Mouse (Mus musculus) neutrophil, adult 5-6 weeks (primary cell): ENCODE data around the gene Tspan4. TPM values are rescaled to one million over a fixed set of nuclear protein-coding genes. Genes with fewer than 3 reads are reported as not detected.
"Not testable (repeated sequence)": the region's sequence is repeated elsewhere in the genome, so short reads cannot be mapped to it uniquely, and the experiment has no call there.

Experiments used
- ATAC-seq: fragments of 151-379, 151-347 bp; 2 replicates; pipeline ENCODE4 v1.8.0; 2017; ENCODE audit warnings: mild to moderate bottlenecking, moderate TSS enrichment; ENCODE audit not compliant: insufficient number of reproducible peaks, poor library complexity, low FRiP score, severe bottlenecking; ENCODE audit errors: extremely low read depth
- total RNA-seq: library from RNA; stranded (forward); fragments of 200-1000 nt; gene quantifications from 2 replicates; pipeline ENCODE4 v1.2.3, GENCODE M21; 2017

Tspan4 gene
- total RNA-seq, 1 experiment from 2014 or later: not detected

DNA sequence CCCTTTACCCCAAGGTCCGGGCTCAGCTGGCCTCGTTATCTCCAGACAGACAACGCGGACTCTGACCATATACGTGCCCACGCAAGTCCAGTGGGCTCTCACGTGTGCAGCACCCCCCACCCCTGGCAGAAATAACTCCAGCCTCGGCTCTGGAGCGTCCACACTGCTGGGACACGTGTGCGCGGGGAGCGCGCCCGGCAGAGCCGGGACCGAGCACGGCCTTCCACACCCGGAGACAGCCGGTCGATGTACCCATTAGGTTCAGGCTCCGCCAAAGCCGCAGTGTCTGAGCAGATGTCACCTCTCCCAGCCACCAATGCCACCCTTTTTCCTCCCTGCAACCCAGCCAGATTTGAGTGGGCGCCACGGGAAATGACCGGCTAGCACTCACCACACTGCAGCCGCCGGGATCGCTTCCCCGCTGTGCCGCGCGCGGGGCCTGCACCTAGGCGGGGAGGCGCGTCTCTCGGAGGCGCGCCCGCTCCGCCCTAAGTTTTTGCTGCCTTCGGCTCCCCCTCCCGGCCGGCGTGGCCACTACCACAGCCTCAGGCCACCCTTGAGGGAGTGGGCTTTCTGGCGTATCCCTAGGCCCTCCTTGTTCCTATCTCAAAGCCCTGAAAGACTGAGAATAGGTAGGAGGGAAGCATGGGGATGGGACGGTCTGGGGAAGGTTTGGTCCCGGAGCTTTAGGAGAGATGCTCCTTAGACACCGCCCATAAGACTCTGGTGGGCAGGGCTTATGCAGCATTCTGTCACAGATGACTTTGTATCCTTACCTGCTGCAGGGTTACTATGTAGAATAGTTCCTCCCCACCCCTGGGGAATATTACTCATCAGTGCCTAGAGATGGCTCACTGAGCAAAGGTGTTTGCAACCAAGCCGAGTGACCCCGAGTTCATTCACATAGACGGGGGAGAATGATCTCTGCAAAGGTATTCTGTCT, 37.6 kb upstream of the Tspan4 start, which contains the start of gene Slc25a22:
Slc25a22 (minus strand) TSS at position 715 of the 943 bp plus-strand sequence.
- ATAC-seq: peak; percentile 56

DNA sequence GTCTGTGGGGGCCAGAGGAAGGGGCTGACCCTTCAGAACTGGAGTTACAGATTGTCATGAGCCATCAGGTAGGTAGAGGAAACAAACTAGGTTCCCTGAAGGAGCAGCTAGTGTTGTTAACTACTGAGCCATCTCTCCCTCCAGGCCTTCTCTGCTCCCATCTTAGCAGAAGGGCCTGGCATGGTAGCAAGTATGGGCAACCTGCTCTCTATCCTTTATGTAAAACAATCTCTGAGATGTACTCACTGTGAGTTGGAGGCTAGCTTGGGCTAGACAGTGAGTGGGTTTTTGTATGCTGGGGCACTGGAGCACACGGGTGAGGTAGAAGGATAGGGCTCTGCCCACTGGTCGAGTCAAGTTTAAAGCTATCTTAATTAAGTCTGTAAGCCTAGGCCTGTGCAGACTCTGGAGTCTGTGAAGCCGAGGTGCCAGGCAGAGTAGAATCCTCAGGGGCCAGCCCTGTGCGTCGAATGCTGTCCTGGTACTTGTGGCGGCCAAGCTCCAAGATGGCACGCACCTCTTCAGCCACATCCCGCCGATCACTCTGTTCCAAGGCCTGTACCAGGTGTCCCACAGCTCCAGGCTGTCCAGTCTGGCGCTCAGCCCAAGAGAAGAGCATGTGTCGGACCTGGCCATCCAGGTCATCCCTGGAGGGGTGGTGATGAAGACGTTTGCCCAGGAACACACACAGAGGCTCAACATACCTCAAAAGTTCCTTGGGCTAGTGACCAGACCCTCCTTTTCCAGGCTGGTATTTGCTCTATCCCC, 36.7 kb upstream of the Tspan4 start:
- no peak for ATAC-seq

DNA sequence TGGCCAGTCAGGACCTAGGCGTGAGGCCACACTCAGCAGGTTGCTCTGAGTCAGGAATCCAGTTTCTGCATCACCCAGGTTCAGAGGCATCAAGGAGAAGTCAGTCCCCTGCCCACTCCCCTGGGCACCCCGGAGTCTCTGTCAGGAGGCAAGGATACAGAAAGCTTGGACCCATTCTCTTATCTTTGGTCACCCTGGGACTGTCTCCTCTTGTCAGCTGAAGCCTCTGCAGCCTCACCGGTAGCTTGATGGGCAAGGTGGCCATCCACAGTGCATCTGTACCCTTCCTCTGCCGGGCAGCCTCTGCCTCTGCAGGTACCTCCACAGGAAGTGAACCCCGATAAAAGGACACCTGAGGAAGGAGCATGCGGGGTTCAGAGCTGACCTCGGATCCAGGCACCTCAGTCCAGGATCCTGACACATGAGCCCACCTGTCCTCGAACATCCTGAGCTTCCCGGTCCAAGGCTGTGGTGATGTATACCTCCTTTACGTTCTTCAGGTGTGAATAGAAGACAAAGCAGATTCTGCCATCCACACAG, 35.8 kb upstream of the Tspan4 start:
- no peak for ATAC-seq

DNA sequence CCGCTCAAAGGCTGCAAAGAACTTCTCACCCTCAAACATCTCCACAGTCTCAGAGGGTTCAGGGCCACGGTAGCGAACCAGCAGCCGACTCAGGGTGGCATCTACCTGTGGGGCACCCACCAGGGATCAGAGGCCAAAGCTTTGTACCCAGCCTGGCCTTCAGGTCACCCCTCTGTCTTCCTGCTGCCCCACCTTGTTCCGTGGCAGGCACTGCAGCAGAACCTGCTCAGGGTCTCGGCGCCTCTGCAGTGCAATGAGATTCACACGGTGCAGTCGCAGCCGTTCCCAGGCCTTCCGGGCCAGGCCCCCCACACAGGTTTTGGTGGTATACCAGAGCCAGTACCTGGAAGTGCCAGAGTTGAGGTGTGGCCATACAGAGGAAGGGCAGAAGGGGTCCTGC, 35.2 kb upstream of the Tspan4 start:
- ATAC-seq: no peak

DNA sequence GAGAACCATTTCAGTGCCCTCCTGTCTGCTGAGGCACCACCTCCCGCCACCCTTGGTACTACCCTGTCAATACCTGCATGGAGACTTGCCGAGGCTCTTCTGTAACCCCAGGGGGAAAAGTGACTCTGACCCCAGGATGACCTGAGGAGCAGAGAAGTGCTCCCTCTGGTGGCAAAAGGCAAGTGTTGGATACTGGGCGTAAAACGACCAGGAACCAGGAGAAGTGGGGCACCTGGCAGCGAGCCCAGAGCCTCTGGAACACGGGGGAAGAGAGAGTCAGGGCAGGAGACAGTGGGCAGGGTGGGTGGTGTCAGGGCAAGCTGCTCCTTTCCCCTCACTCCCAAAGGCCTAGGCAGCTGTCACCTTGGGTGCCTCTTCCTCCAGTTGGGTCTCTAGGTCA, 34.4 kb upstream of the Tspan4 start:
- peak; percentile 15; the same call in 1 of the 2 replicates for ATAC-seq

DNA sequence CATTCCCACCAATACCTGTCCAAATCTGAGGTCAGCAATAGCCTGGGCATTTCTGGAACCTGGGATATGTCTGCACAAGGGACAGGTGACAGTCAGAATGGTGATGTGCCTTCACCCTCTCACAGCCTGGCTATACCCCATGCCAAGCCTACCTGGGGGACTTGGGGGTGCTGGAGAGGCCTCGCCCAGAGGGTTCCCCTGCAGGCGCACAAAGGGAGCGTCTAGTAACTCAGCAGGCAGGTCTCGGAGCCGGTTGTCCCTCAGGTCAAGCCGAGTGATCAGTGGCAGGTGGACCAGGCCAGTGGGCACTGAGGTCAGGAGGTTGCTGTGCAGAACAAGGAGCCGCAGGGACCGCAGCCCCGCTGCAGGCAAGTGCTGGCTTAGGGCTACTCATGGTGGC, 33.6 kb upstream of the Tspan4 start:
- ATAC-seq: no peak

DNA sequence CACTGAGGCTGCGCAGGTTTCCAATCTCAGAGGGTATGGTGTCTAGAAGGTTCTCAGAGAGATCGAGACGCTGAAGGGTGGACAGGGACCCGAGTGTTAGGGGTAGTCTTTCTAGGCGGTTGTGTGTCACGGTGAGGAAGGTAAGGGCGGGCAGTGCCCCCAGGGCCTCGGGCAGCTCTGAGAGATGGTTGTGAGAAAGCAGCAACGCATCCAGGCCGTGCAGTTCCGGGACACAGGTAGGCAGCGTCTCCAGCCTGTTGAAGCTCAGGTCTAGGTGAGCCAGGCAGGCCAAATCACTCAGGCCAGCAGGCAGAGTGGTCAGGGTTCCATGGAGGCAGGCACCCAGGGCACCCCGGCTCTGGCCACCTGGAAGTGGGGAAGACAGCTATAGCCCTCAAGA, 32.8 kb upstream of the Tspan4 start:
- ATAC-seq: no peak

DNA sequence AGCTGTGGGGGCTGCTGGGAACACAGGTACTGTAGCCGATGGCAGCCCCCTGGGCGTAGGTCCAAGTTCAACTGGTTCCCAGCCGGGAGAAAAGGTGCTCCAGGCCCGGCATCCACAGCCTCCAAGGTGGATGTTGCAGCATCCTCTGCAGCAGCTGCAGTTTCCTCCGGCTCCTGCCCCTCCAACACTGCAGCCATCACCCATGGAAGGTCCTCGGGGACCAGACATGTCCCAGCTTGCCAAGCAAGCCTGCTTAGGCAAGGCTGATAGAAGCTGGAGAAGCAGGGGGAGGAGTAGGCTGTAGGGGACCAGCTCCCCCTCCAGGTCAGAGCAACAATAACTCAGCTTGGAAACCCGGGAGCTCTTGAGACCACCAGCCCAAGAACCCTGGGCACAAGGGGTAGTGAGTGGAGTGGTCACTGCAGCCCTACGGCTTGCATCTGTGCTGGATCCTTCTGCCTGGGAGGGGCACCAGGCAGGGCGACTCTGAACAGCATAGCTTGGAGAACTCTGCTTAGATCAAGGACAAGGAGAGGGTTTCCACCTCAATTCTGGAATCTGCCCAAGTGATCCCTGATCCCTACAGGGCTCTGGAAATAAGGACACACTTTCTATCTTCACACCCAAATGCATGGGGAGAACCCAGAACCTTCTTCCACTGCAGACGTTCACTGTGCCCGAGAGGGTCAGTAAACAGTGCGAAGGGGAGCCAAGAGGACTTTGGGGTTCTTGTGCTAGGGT, 31.8 kb upstream of the Tspan4 start:
- no peak for ATAC-seq

DNA sequence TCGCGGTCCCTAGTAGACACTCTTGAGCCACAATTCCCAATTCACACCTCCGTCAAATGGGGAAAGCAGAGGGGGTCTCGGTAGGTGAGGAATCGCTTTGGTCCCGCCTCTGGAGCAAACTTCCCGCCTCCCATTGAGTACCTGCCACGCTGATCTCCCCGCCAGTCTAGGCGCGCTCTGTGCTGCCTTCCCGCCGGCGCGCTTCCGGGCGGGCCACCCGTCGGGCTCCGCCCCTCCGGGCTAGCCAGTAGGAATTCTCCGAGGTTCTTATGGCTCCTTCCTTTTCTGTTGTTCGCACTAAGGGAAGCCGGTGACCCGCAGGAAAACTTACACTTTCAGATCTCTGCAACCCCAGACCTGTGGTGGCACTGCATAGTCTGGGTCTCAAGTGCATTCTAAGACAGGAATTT, 31.2 kb upstream of the Tspan4 start, which contains the start of gene Pidd1:
Pidd1 (minus strand) TSS at position 198 of the 410 bp plus-strand sequence.
- no peak for ATAC-seq

DNA sequence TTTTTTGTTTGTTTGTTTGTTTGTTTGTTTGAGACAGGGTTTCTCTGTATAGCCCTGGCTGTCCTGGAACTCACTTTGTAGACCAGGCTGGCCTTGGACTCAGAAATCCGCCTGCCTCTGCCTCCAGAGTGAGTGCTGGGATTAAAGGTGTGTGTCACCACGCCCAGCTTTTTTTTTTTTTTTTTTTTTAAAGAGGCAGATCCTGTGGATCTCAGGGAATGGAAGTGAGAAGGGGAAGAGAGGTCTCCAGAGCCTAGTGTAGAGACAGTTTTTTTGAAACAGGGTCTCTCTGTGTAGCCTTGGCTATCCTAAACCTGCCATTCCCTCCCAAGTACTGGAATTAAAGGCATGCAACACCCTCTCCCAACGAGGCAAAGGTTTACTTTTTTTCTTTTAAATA, 28.7 kb upstream of the Tspan4 start:
- not testable (repeated sequence) for ATAC-seq

DNA sequence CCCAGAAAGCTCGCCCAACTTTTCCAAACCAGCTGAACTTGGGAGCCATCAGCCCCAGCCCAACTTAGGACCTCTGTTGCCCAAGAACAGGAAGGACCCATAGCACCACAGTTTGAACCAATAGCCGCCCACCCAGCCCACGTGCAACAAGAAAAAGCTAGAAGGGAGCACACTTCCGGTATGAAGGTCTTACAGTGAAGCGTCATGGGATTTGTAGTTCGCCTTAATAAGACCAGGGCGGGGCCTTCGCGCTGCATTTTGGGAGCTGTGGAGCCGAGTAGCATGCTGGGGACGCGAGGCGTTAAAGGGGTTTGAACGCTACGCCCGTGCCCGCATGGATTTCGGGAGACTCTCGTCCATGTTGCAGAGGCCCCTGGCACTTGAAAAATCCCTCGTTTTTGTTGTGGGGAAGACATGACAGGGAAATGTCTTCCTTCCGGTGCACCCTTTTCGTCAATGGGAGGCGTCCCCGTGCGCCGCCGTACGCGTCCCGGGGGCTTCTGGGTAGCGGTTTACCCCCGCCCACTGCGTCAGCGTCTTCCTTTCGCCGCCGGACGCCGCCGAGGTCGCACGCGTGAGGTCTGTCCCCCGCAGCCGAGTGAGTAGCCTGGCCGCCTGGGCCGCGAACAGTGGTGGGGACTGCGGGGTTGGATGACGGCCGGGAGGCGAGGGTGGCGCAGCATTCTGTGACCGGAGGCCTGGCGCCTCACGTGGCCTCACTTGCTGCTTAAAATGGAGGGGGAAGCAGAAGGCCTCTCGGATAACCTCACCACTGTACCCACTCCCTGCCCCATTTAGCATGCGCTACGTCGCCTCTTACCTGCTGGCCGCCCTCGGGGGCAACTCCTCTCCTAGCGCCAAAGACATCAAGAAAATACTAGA, 27.7 kb upstream of the Tspan4 start, which contains the start of gene Rplp2:
Rplp2 (plus strand) TSS at position 261 of the 882 bp plus-strand sequence.
- ATAC-seq: peak; percentile 89

DNA sequence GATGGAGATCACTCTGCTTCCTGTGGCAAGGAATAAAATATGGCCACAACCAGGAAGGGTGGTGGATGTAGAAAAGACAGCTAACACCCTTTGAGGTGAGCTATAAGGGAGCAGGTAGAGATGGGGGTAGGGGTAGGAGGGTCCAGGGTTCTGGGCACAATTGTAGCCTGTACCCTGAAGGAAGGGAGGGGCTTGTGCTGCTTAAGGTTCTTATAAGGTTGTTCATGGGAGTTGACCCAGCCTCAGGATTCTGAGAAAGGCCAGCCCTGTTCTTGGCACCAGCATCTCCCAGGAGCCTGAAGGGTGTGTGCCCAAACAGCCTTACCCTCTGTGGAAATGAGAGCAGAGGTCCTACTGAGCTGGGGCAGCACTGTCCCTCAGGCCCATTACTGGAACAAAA, 23.1 kb upstream of the Tspan4 start:
- ATAC-seq: no peak

DNA sequence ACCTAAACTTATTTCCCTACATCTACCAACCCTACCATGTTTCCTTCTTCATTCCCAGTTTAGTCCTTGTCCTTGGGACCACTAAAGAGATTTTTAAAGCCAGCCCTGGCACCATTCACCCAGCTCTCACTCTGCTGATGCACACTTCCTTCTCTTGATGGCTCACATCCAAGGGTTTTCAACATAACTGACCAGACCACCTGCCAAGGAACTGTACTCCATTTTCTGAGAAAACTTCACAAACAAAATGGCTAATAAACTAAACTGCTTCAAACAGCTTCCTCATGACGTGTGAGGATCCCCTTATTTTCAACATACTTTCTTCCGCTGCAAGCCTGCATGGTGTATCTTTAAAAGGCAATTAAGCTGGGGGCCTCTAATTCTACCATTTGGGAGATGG, 21.4 kb upstream of the Tspan4 start:
- no peak for ATAC-seq

DNA sequence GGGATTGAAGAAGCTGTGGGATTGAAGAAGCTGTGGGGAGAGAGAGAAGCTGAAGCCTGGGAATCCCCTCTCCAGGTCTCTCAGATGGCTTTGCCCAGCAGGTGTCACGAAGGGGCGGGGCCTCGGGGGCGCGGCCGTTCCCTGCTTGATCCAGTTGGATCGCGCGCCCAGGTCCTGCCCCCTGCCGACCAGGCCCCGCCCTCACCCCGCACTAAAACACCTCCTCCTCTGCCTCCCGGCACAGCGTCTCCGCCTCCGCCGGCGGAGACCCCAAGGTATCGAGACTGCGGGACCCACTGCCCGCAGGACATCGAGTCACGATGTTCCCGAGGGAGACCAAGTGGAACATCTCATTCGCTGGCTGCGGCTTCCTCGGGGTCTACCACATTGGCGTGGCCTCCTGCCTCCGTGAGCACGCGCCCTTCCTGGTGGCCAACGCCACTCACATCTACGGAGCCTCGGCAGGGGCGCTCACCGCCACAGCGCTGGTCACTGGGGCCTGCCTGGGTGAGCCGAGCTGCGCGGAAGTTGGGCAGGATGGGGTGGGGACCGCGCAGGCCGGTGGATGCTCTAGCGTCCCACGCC, 20.0 kb upstream of the Tspan4 start, which contains the start of gene Pnpla2:
Pnpla2 (plus strand) TSS at position 232 of the 585 bp plus-strand sequence.
- peak; percentile 77 for ATAC-seq

DNA sequence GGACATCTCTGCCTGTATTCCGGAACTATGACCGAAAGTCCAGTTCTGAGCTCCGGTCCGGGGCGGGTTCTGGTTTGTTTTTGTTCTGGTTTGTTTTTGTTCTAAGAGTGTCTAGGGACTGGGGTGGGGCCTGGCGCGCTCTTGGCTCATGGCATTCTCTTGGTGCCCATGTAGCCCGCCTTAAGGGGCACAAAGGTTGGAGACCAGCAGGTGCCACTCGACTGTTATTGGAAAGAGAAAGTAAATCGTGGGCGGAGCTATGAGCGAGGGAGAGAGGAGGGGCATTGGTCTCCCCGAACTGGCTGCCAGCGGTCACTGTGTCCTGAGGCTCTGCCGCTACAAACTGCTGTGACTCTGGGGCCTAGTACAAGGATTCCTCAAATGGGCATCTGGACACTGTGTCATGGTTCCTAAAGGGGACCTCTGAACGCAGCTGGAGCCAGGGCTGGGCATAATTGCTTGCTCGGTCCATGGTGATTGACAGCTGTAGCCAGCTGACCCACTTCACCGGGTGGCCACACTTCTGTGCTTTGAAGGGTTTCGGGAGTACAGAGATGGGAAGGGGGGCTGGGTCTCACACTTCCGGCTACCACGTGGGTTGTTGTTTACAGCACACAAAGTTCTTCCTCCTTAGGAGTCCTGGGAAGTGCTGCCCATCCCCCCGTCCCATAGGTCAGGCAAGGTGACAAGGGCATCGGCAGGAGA, 19.3 kb upstream of the Tspan4 start:
- ATAC-seq: peak; percentile 47

DNA sequence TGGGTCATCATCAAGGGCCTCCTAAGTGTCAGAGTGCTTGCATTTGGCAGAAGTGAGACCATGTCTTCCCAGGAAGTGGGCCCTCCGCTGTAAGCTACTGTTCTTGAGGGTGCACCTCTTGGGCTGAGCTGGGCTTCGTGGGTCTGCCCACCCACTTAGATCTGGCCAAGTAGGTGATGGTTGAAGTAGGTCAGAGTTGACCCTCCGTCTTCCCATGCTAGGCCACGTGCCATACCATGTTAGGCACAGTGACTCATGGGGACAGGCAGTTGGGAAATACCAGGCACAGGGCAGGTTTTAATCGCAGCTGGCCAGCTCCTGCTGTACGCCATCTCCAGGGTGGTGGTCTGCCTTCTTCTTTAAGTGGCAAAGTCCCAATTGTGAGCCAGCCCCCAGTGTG, 18.3 kb upstream of the Tspan4 start:
- ATAC-seq: no peak

DNA sequence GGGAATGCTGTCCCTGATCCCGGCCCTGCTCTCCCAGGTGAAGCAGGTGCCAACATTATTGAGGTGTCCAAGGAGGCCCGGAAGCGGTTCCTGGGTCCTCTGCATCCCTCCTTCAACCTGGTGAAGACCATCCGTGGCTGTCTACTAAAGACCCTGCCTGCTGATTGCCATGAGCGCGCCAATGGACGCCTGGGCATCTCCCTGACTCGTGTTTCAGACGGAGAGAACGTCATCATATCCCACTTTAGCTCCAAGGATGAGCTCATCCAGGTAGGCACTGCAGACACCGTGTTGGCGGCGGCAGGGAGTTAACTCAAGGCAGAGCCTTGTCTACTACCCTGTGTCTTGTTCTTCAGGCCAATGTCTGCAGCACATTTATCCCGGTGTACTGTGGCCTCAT, 17.8 kb upstream of the Tspan4 start:
- no peak for ATAC-seq
